Mouse (Mus musculus): ENCODE measurements around the gene Rbms3. TPM values are rescaled to one million over a fixed set of nuclear protein-coding genes. Genes with fewer than 3 reads are reported as not detected.

Gene Rbms3
- polyA plus RNA-seq, 1 experiment from 2014 or later, result 117 TPM

- no peak for DNase-seq
These were observed 251.4 kb downstream of the Rbms3 start for GRCm38 (mm10) chr9:117378131-117378890.

GRCm38 (mm10) chr9:117375776-117376175, 253.9 kb downstream of the Rbms3 start:
- no peaks in the 10 kb centered on the region for H3K27me3 ChIP-seq (ENCODE audit: insufficient read depth, low read length)
- TF ChIP-seq CTCF (IDR thresholded peaks at IDR 0.05; ENCODE audit: low read depth), result no peak
- WGBS, result 87% methylated on average over 3 of the region's 3 CpGs
- DNase-seq (no peak), ATAC-seq (ENCODE audit: insufficient read depth) (no peak)
- no peak overlapping the region for H3K27ac ChIP-seq (ENCODE audit: low read depth)
- H3K4me1 ChIP-seq (ENCODE audit: insufficient read depth), result peaks cover 19% of the 10 kb centered on the region
- no peak overlapping the region for H3K4me3 ChIP-seq (ENCODE audit: low read depth, low read length)
- no peak overlapping the region for H3K9ac ChIP-seq
- H3K36me3 ChIP-seq (ENCODE audit: insufficient read depth), result no peaks in the 10 kb centered on the region
- no peak overlapping the region for H3K4me2 ChIP-seq
- no peaks in the 10 kb centered on the region for H3K9me3 ChIP-seq (ENCODE audit: low read depth, low read length)

More at GRCm38 (mm10) chr9:117378131-117378890, 251.4 kb downstream of the Rbms3 start:
- H3K9ac ChIP-seq, result no peak overlapping the region
- no peak for ATAC-seq (ENCODE audit: insufficient read depth)
- H3K4me2 ChIP-seq, result no peak overlapping the region
- no peaks in the 10 kb centered on the region for H3K27me3 ChIP-seq (ENCODE audit: insufficient read depth, low read length)
- H3K27ac ChIP-seq (ENCODE audit: low read depth), result no peak overlapping the region
- no peaks in the 10 kb centered on the region for H3K36me3 ChIP-seq (ENCODE audit: insufficient read depth)
- 43% methylated on average over 9 of the region's 9 CpGs for WGBS
- no peaks in the 10 kb centered on the region for H3K9me3 ChIP-seq (ENCODE audit: low read depth, low read length)
- no peak for TF ChIP-seq CTCF (IDR thresholded peaks at IDR 0.05; ENCODE audit: low read depth)
- H3K4me3 ChIP-seq (ENCODE audit: low read depth, low read length), result no peak overlapping the region
- H3K4me1 ChIP-seq (ENCODE audit: insufficient read depth), result peaks cover 17% of the 10 kb centered on the region

GRCm38 (mm10) chr9:117373164-117373741, 256.5 kb downstream of the Rbms3 start:
- DNase-seq (peak; percentile 90), ATAC-seq (ENCODE audit: insufficient read depth) (peak; percentile 82)
- Histone ChIP-seq H3K4me2 (0 out of 2 replicates have a peak overlapping the region, but pooled peaks have one; percentile 2), H3K36me3 (ENCODE audit: insufficient read depth) (no peaks in the 10 kb centered on the region), H3K9me3 (ENCODE audit: low read depth, low read length) (no peaks in the 10 kb centered on the region), H3K27me3 (ENCODE audit: insufficient read depth, low read length) (no peaks in the 10 kb centered on the region), H3K9ac (no peak overlapping the region), H3K4me1 (ENCODE audit: insufficient read depth) (peaks cover 5% of the 10 kb centered on the region; the same call in 1 of the 2 replicates), H3K4me3 (ENCODE audit: low read depth, low read length) (no peak overlapping the region), H3K27ac (ENCODE audit: low read depth) (no peak overlapping the region; the same call in none of the 2 replicates)
- 15% methylated on average over 7 of the region's 7 CpGs for WGBS
- no peak for TF ChIP-seq CTCF (IDR thresholded peaks at IDR 0.05; ENCODE audit: low read depth)

GRCm38 (mm10) chr9:117371980-117372379, 257.7 kb downstream of the Rbms3 start:
- H3K27me3 ChIP-seq (ENCODE audit: insufficient read depth, low read length), result no peaks in the 10 kb centered on the region
- H3K4me3 ChIP-seq (ENCODE audit: low read depth, low read length), result no peak overlapping the region
- no peak for TF ChIP-seq CTCF (IDR thresholded peaks at IDR 0.05; ENCODE audit: low read depth)
- H3K4me1 ChIP-seq (ENCODE audit: insufficient read depth), result peaks cover 5% of the 10 kb centered on the region; the same call in 1 of the 2 replicates
- H3K4me2 ChIP-seq, result no peak overlapping the region
- H3K9me3 ChIP-seq (ENCODE audit: low read depth, low read length), result no peaks in the 10 kb centered on the region
- DNase-seq (no peak), ATAC-seq (ENCODE audit: insufficient read depth) (no peak)
- 52% methylated on average over 5 of the region's 5 CpGs for WGBS
- H3K9ac ChIP-seq, result no peak overlapping the region
- H3K27ac ChIP-seq (ENCODE audit: low read depth), result no peak overlapping the region
- no peaks in the 10 kb centered on the region for H3K36me3 ChIP-seq (ENCODE audit: insufficient read depth)

- Histone ChIP-seq H3K27me3 (ENCODE audit: insufficient read depth, low read length) (no peaks in the 10 kb centered on the region), H3K9me3 (ENCODE audit: low read depth, low read length) (no peaks in the 10 kb centered on the region), H3K4me3 (ENCODE audit: low read depth, low read length) (no peak overlapping the region), H3K4me2 (no peak overlapping the region), H3K36me3 (ENCODE audit: insufficient read depth) (no peaks in the 10 kb centered on the region), H3K27ac (ENCODE audit: low read depth) (no peak overlapping the region), H3K4me1 (ENCODE audit: insufficient read depth) (peaks cover 5% of the 10 kb centered on the region; the same call in 1 of the 2 replicates), H3K9ac (no peak overlapping the region)
- 92% methylated on average over 6 of the region's 6 CpGs for WGBS
- no peak for TF ChIP-seq CTCF (IDR thresholded peaks at IDR 0.05; ENCODE audit: low read depth)
- no peak for ATAC-seq (ENCODE audit: insufficient read depth)
- no peak for DNase-seq
These were observed 259.6 kb downstream of the Rbms3 start for GRCm38 (mm10) chr9:117370086-117370485.

- Histone ChIP-seq H3K27ac (ENCODE audit: low read depth) (no peak overlapping the region), H3K4me2 (no peak overlapping the region), H3K27me3 (ENCODE audit: insufficient read depth, low read length) (no peaks in the 10 kb centered on the region), H3K4me3 (ENCODE audit: low read depth, low read length) (no peak overlapping the region), H3K36me3 (ENCODE audit: insufficient read depth) (no peaks in the 10 kb centered on the region), H3K9ac (no peak overlapping the region), H3K9me3 (ENCODE audit: low read depth, low read length) (no peaks in the 10 kb centered on the region), H3K4me1 (ENCODE audit: insufficient read depth) (no peaks in the 10 kb centered on the region)
- no peak for TF ChIP-seq CTCF (IDR thresholded peaks at IDR 0.05; ENCODE audit: low read depth)
- ATAC-seq (ENCODE audit: insufficient read depth), result no peak
- DNase-seq, result no peak
- 91% methylated on average over 4 of the region's 4 CpGs for WGBS
These were observed 261.7 kb downstream of the Rbms3 start for GRCm38 (mm10) chr9:117368016-117368415.

GRCm38 (mm10) chr9:117364610-117365009, 265.1 kb downstream of the Rbms3 start:
- H3K27me3 ChIP-seq (ENCODE audit: insufficient read depth, low read length), result no peaks in the 10 kb centered on the region
- WGBS, result 57% methylated on average over 3 of the region's 3 CpGs
- no peak for ATAC-seq (ENCODE audit: insufficient read depth)

More at GRCm38 (mm10) chr9:117364610-117365009, 265.1 kb downstream of the Rbms3 start:
- no peaks in the 10 kb centered on the region for H3K4me1 ChIP-seq (ENCODE audit: insufficient read depth)
- H3K4me2 ChIP-seq, result no peak overlapping the region
- no peak overlapping the region for H3K27ac ChIP-seq (ENCODE audit: low read depth)
- TF ChIP-seq CTCF (IDR thresholded peaks at IDR 0.05; ENCODE audit: low read depth), result no peak
- no peak overlapping the region for H3K4me3 ChIP-seq (ENCODE audit: low read depth, low read length)
- DNase-seq, result no peak
- no peaks in the 10 kb centered on the region for H3K36me3 ChIP-seq (ENCODE audit: insufficient read depth)
- no peaks in the 10 kb centered on the region for H3K9me3 ChIP-seq (ENCODE audit: low read depth, low read length)
- H3K9ac ChIP-seq, result no peak overlapping the region

Measured in lung, embryonic 14.5 days (tissue).